In genomic region chr3:115968745-115969530, GRCm38 (mm10) we compare ENCODE assay signal across 9 mouse cellular contexts. TPM values are rescaled to one million over a fixed set of nuclear protein-coding genes. Genes with fewer than 3 reads are reported as not detected.
DNase-seq lines count a peak whose midpoint lies in the region; ATAC-seq lines count a peak whose summit lies in the region.
"Had no signal": no experiment of that assay in that cellular context is flagged by ENCODE, and none has a peak within 500 bp of the region (broad histone marks: within the 10 kb centered on the region; RNA-seq: fewer than 3 reads in every experiment).

No protein-coding gene starts in this region.

- H3K4me1 ChIP-seq in hindbrain, embryonic 14.5 days (replicated peaks; ENCODE audit: control insufficient read depth, insufficient read depth, low read length) = no peaks in the 10 kb centered on the region
- H3K4me1 ChIP-seq: limb, embryonic 12.5 days had no signal

- 85% methylated on average over 10 of the region's 10 CpGs for WGBS in hindbrain, embryonic 14.5 days

- H3K27ac ChIP-seq in hindbrain, embryonic 14.5 days = no peak overlapping the region
- H3K27ac ChIP-seq: limb, embryonic 12.5 days had no signal

- ATAC-seq in hindbrain, embryonic 14.5 days (ENCODE audit: low FRiP score) = peak; percentile 84; the same call in 1 of the 2 replicates
- no peak for ATAC-seq in CD4-positive, CD25-positive, alpha-beta regulatory T cell, adult 4 months

- no peak overlapping the region for H3K4me3 ChIP-seq in hindbrain, embryonic 14.5 days (replicated peaks; ENCODE audit: low read length)
- H3K4me3 ChIP-seq: limb, embryonic 12.5 days had no signal

- H3K36me3 ChIP-seq in hindbrain, embryonic 14.5 days (replicated peaks; ENCODE audit: control insufficient read depth, insufficient read depth) = peaks cover 57% of the 10 kb centered on the region

- H3K9ac ChIP-seq in hindbrain, embryonic 14.5 days = no peak overlapping the region
- H3K9ac ChIP-seq: limb, embryonic 12.5 days had no signal

- no peak overlapping the region for H3K4me2 ChIP-seq in hindbrain, embryonic 14.5 days (replicated peaks)
- H3K4me2 ChIP-seq: limb, embryonic 12.5 days had no signal

- no peaks in the 10 kb centered on the region for H3K9me3 ChIP-seq in hindbrain, embryonic 14.5 days (ENCODE audit: control insufficient read depth, low read length)
- H3K9me3 ChIP-seq: limb, embryonic 12.5 days had no signal

- DNase-seq in heart, postnatal 10 days = peak; percentile 52 to 58
- no peak for DNase-seq in heart, adult 8-10 months (ENCODE audit: low spot score)
- peak; percentile 72 for DNase-seq in 3134 (ENCODE audit: extremely low read depth, insufficient read length, low spot score)
- DNase-seq in adrenal gland, postnatal 10 days = peak; percentile 27
- no peak for DNase-seq in hindbrain, embryonic 14.5 days (ENCODE audit: low spot score)
- no peak for DNase-seq in kidney, postnatal 14 days
- DNase-seq in kidney, adult 9 months = no peak

- intact Hi-C loops in heart, postnatal 10 days (cut with DNase I) = no loop called here

- no peaks in the 10 kb centered on the region for H3K27me3 ChIP-seq in hindbrain, embryonic 14.5 days (ENCODE audit: control insufficient read depth, insufficient read depth, low read length)
- H3K27me3 ChIP-seq: limb, embryonic 12.5 days had no signal

RNA-seq across cellular contexts. Expression of gene Slc30a7, which starts 38.3 kb away (rescaled TPM):
- 10 to 100 TPM; 24.4 to 29.6 TPM for total RNA-seq in heart, postnatal 10 days (2021)
- total RNA-seq in heart, adult 8-10 months (2022) = 10 to 100 TPM; 10.0 to 17.4 (median 10.9) TPM
- 10 to 100 TPM; 34.2 to 37.4 TPM for total RNA-seq in adrenal gland, postnatal 10 days (2021)
- 19.5 and 22.5 TPM in 2 replicates for polyA plus RNA-seq in hindbrain, embryonic 14.5 days (2014; fragmentation: Nextera tagmentation; extraction: Ambion mirVana)
- polyA plus RNA-seq in CD4-positive, CD25-positive, alpha-beta regulatory T cell, adult 4 months (2017; shearing (Covaris generic)) = 10 to 100 TPM; 40.5 to 61.6 TPM

RNA-seq across cellular contexts. Expression of gene Extl2, which starts 38.3 kb away (rescaled TPM):
- 10 to 100 TPM; 16.7 to 18.1 TPM for total RNA-seq in heart, postnatal 10 days (2021)
- 10 to 100 TPM; 13.1 to 17.8 (median 15.4) TPM for total RNA-seq in heart, adult 8-10 months (2022)
- total RNA-seq in adrenal gland, postnatal 10 days (2021) = 10 to 100 TPM; 18.1 TPM
- polyA plus RNA-seq in hindbrain, embryonic 14.5 days (2014; fragmentation: Nextera tagmentation; extraction: Ambion mirVana) = 43.7 and 48.0 TPM in 2 replicates
- 10 to 100 TPM in 1 of 2 experiments, 1 to 10 TPM in 1; 7.0 to 10.6 TPM for polyA plus RNA-seq in CD4-positive, CD25-positive, alpha-beta regulatory T cell, adult 4 months (2017; shearing (Covaris generic))

Comparison
In these comparisons a context has a peak if more than half of its experiments do, and no peak if none do; other contexts are left out.
1. DNase-seq: peak in heart, postnatal 10 days (2 of 2), 3134 (single experiment) and adrenal gland, postnatal 10 days (single experiment); none in heart, adult 8-10 months (single experiment), hindbrain, embryonic 14.5 days (single experiment), kidney, postnatal 14 days (single experiment) and kidney, adult 9 months (single experiment).